Comparison of ENCODE assay signal across 7 mouse cellular contexts in the genomic region with DNA sequence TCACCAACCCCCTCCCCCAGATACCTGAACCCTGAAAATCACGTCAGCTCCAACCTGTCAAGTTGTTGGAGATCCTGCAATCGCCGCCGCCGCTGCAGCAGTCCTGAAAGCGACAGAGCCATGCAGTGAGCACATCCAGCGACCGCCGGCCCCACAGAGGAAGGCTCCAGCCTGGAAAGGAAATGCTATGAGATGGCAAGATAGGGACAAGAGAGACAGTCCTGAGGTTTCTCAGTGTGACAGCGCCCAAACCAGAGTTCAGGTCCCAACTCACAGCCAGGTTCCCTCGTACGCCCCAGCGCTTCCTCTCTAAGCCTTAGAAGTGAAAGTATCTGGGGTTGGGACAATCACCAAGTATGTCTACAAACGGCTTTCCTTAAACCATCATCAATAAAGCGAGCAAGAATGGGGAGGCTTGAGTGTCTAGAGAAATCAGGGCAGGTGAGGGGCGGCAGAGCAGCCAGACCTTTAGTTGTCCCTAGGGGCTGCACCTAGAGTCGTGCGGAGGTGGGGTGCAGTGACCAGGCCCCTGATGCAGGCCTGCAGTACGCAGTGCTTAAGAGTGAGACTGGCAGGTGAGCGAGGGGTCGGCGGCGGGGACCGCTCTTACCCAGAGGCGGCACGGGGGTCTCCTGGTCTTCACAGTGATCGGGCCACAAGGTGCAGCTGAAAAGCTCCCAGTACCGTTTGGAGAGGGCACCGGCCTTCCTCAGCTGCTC. TPM values are rescaled to one million over a fixed set of nuclear protein-coding genes. Genes with fewer than 3 reads are reported as not detected.
A peak's percentile ranks its signal among the peaks of the same experiment; 100 is the strongest.
DNase-seq lines count a peak whose midpoint lies in the region; TF ChIP-seq lines count a peak whose summit lies in the region.

No protein-coding gene starts in this region.

- 1% methylated on average over 29 of the region's 29 CpGs for WGBS in small intestine, adult 2 months

- TF ChIP-seq CTCF in small intestine, adult 2 months (IDR thresholded peaks at IDR 0.05; ENCODE audit: extremely low read depth, insufficient read length, insufficient replicate concordance, low read depth, low read length) = peak; percentile 11; the same call in 1 of the 2 replicates

- H3K27ac ChIP-seq in small intestine, adult 2 months (ENCODE audit: insufficient read depth, low read depth, low read length) = peak overlapping the region; percentile 44

- DNase-seq in ES-CJ7 (ENCODE audit: low read depth, low spot score) = peak; percentile 37
- peak; percentile 41 for DNase-seq in adrenal gland, postnatal 25 days
- peak; percentile 47 to 68 for DNase-seq in heart, adult 18-20 months
- DNase-seq in kidney, adult 9 months = peak; percentile 39
- DNase-seq in lung, postnatal 14 days = peak; percentile 56
- no peak for DNase-seq in frontal cortex, postnatal 10 days (ENCODE audit: low spot score in 2 of 2)

- H3K4me1 ChIP-seq in small intestine, adult 2 months (ENCODE audit: control insufficient read depth, insufficient read depth, insufficient read length, low read length) = peaks cover 10% of the 10 kb centered on the region

- peak overlapping the region; percentile 68 for H3K4me3 ChIP-seq in small intestine, adult 2 months (ENCODE audit: low read depth, low read length)

- TF ChIP-seq POLR2A in small intestine, adult 2 months (IDR thresholded peaks at IDR 0.05; ENCODE audit: low read depth, low read length) = no peak

- H3K36me3 ChIP-seq in small intestine, adult 2 months (ENCODE audit: control insufficient read depth, insufficient read depth, low read length) = no peaks in the 10 kb centered on the region; the same call in 1 of the 2 replicates

- H3K27me3 ChIP-seq in small intestine, adult 2 months (ENCODE audit: control insufficient read depth, insufficient read depth, low read length) = no peaks in the 10 kb centered on the region

RNA-seq across cellular contexts. Expression of gene Tor3a, which starts 0.5 kb away (rescaled TPM):
- 13.8 and 19.3 TPM in 2 replicates for total RNA-seq in adrenal gland, postnatal 25 days (2021)
- 1 to 10 TPM; 9.2 to 9.9 TPM for total RNA-seq in heart, adult 18-20 months (2021)
- 21.5 and 31.0 TPM in 2 replicates for polyA plus RNA-seq in small intestine, adult 2 months (2012; rRNA removed)

RNA-seq across cellular contexts. Expression of gene Fam20b, which starts 45.3 kb away (rescaled TPM):
- 47.6 and 58.9 TPM in 2 replicates for total RNA-seq in adrenal gland, postnatal 25 days (2021)
- total RNA-seq in heart, adult 18-20 months (2021) = 10 to 100 TPM; 59.9 to 61.3 TPM
- 12.7 and 25.7 TPM in 2 replicates for polyA plus RNA-seq in small intestine, adult 2 months (2012; rRNA removed)

Comparison
In these comparisons a context has a peak if more than half of its experiments do, and no peak if none do; other contexts are left out.
1. DNase-seq: peak in ES-CJ7 (single experiment), adrenal gland, postnatal 25 days (single experiment), heart, adult 18-20 months (2 of 2), kidney, adult 9 months (single experiment) and lung, postnatal 14 days (single experiment); none in frontal cortex, postnatal 10 days (0 of 2).